Mouse (Mus musculus): ENCODE results near the gene Ksr1. TPM values are rescaled to one million over a fixed set of nuclear protein-coding genes. Genes with fewer than 3 reads are reported as not detected.
"Not testable (repeated sequence)": the region's sequence is repeated elsewhere in the genome, so short reads cannot be mapped to it uniquely, and the experiment has no call there.

Ksr1 gene
- polyA plus RNA-seq, 1 experiment, result 20.6 TPM

DNA sequence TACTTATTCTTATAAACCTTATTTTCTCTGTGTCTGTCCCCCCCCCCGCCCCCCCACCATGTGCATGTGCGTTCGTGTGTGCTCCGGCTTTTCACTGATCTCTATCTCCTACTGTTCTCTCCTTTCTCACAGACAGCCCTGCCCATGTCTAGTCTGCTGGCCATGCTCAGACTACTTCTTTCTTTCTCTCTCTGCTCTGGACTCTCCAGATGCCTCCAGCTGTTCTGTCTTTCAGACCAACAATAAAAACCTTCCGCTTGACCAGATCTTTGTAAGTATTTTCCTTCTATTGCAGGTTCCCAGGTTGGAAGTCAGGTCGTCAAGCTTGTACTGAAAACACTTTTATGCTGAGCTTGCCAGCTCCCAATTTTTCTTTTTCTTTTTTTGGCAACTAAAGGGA is 147.1 kb downstream of the Ksr1 start:
- Histone ChIP-seq H3K4me3 (no peak overlapping the region), H3K36me3 (ENCODE audit: control insufficient read depth, insufficient read depth) (no peaks in the 10 kb centered on the region), H3K79me2 (ENCODE audit: control insufficient read depth, insufficient read depth) (no peaks in the 10 kb centered on the region), H3ac (ENCODE audit: control insufficient read depth, insufficient read length) (no peak overlapping the region), H3K4me2 (ENCODE audit: low read depth) (no peak overlapping the region), H3K27me3 (ENCODE audit: control insufficient read depth, insufficient read depth, insufficient read length) (no peaks in the 10 kb centered on the region)
- no peak for TF ChIP-seq SRF (IDR thresholded peaks at IDR 0.05; ENCODE audit: control insufficient read depth, insufficient read length, low read depth)
- TF ChIP-seq CEBPB (IDR thresholded peaks at IDR 0.05; ENCODE audit: insufficient read depth, poor library complexity, severe bottlenecking), result no peak
- TF ChIP-seq USF1 (IDR thresholded peaks at IDR 0.05; ENCODE audit: low read depth), result no peak
- no peak for TF ChIP-seq POLR2A (IDR thresholded peaks at IDR 0.05; ENCODE audit: insufficient read length, low read depth)
- no peak for TF ChIP-seq MYOD1 (IDR thresholded peaks at IDR 0.05; ENCODE audit: control insufficient read depth in 1 of 3, insufficient read length in 2 of 3, low read depth in 2 of 3)
- no peak for TF ChIP-seq TCF12 (IDR thresholded peaks at IDR 0.05; ENCODE audit: insufficient read depth, poor library complexity, severe bottlenecking)
- no peak for TF ChIP-seq MYOG (IDR thresholded peaks at IDR 0.05; ENCODE audit: control insufficient read depth in 1 of 3, insufficient read depth in 1 of 3, insufficient read length in 2 of 3, low read depth in 2 of 3)
- no peak for TF ChIP-seq E2F4 (IDR thresholded peaks at IDR 0.05; ENCODE audit: insufficient read depth)

DNA sequence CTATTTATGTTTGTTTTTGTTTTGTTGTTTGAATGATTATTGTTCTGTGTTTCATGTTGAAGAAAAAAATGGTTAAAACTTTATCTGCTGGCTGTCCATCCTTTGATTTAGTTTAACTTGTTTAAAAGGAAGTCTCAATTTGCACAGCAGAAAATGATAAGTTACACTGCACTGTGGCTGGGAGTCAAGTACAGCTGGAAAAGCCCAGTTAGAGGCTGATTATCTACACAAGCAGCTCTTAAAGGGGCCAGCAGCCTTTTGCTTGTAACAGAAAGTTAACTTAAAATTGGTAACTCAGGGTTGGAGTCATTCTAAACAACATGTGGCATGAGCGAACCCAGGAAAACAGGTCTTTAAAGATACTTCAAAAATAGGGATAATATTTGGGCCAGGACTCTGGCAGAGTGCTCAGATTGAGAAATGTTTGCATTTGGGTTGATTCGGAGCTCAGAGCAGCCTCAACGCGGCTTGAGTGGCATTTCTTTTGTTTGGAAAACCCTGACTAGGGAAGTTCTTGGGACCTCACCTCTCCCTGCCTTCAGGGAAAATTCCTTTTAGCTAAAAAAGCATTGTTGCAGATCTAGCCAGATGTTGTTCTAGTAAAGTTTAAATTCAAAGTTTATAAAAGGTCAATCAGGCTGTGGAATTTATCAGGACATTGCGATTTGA is 155.2 kb downstream of the Ksr1 start:
- not testable (repeated sequence) for H3K36me3 ChIP-seq (ENCODE audit: control insufficient read depth, insufficient read depth)

GRCm38 (mm10) chr11:78990096-78990495 is 156.1 kb downstream of the Ksr1 start:
- Histone ChIP-seq H3K27me3 (ENCODE audit: control insufficient read depth, insufficient read depth, insufficient read length) (no peaks in the 10 kb centered on the region), H3ac (ENCODE audit: control insufficient read depth, insufficient read length) (no peak overlapping the region), H3K36me3 (ENCODE audit: control insufficient read depth, insufficient read depth) (no peaks in the 10 kb centered on the region), H3K4me3 (no peak overlapping the region), H3K4me2 (ENCODE audit: low read depth) (no peak overlapping the region), H3K79me2 (ENCODE audit: control insufficient read depth, insufficient read depth) (no peaks in the 10 kb centered on the region)
- TF ChIP-seq MYOG (IDR thresholded peaks at IDR 0.05; ENCODE audit: control insufficient read depth in 1 of 3, insufficient read depth in 1 of 3, insufficient read length in 2 of 3, low read depth in 2 of 3) (no peak), REST (IDR thresholded peaks at IDR 0.05; ENCODE audit: insufficient read depth, insufficient read length) (no peak), CEBPB (IDR thresholded peaks at IDR 0.05; ENCODE audit: insufficient read depth, poor library complexity, severe bottlenecking) (no peak), POLR2A (IDR thresholded peaks at IDR 0.05; ENCODE audit: insufficient read length, low read depth) (no peak), SRF (IDR thresholded peaks at IDR 0.05; ENCODE audit: control insufficient read depth, insufficient read length, low read depth) (no peak), POLR2AphosphoS2 (IDR thresholded peaks at IDR 0.05; ENCODE audit: insufficient read length, low read depth) (no peak), TCF3 (IDR thresholded peaks at IDR 0.05; ENCODE audit: insufficient read length, low read depth) (no peak), TCF12 (IDR thresholded peaks at IDR 0.05; ENCODE audit: insufficient read depth, poor library complexity, severe bottlenecking) (no peak), USF1 (IDR thresholded peaks at IDR 0.05; ENCODE audit: low read depth) (no peak), MYOD1 (IDR thresholded peaks at IDR 0.05; ENCODE audit: control insufficient read depth in 1 of 3, insufficient read length in 2 of 3, low read depth in 2 of 3) (no peak), E2F4 (IDR thresholded peaks at IDR 0.05; ENCODE audit: insufficient read depth) (no peak), MAX (IDR thresholded peaks at IDR 0.05; ENCODE audit: low read depth) (no peak)

More for the DNA sequence above, 155.2 kb downstream of the Ksr1 start:
- H3K79me2 ChIP-seq (ENCODE audit: control insufficient read depth, insufficient read depth); H3ac ChIP-seq (ENCODE audit: control insufficient read depth, insufficient read length); H3K27me3 ChIP-seq (ENCODE audit: control insufficient read depth, insufficient read depth, insufficient read length); H3K4me2 ChIP-seq (ENCODE audit: low read depth); H3K4me3 ChIP-seq: not testable (repeated sequence)

DNA sequence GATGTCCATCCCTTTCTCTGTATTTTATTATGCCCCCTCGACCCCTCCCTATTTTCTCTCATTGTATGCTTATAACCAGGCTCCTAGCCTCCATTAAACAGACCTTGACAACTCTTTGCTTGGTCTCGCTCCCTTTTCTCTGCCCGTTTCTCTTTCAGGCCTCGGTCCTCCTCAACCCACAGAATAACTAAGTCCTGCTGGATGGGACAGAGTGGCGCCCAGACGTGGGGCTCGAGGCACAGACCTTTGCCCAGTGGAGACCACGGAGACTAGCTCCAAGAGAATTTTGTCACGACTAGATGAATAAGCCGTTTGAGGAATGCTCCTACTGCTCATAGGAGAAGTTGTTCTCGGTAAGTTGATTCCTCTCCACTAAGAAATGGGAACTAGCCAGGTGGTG is 157.0 kb downstream of the Ksr1 start:
- not testable (repeated sequence) for H3K4me2 ChIP-seq (ENCODE audit: low read depth); H3K36me3 ChIP-seq (ENCODE audit: control insufficient read depth, insufficient read depth); H3K4me3 ChIP-seq; H3ac ChIP-seq (ENCODE audit: control insufficient read depth, insufficient read length); H3K79me2 ChIP-seq (ENCODE audit: control insufficient read depth, insufficient read depth); H3K27me3 ChIP-seq (ENCODE audit: control insufficient read depth, insufficient read depth, insufficient read length)

GRCm38 (mm10) chr11:78986311-78987002 is 159.8 kb downstream of the Ksr1 start:
- H3K36me3 ChIP-seq (ENCODE audit: control insufficient read depth, insufficient read depth), result no peaks in the 10 kb centered on the region
- H3K27me3 ChIP-seq (ENCODE audit: control insufficient read depth, insufficient read depth, insufficient read length), result no peaks in the 10 kb centered on the region
- no peak overlapping the region for H3K4me2 ChIP-seq (ENCODE audit: low read depth)
- H3K4me3 ChIP-seq, result no peak overlapping the region
- H3ac ChIP-seq (ENCODE audit: control insufficient read depth, insufficient read length), result no peak overlapping the region
- TF ChIP-seq SRF (IDR thresholded peaks at IDR 0.05; ENCODE audit: control insufficient read depth, insufficient read length, low read depth) (no peak), POLR2A (IDR thresholded peaks at IDR 0.05; ENCODE audit: insufficient read length, low read depth) (no peak), MYOG (IDR thresholded peaks at IDR 0.05; ENCODE audit: control insufficient read depth in 1 of 3, insufficient read depth in 1 of 3, insufficient read length in 2 of 3, low read depth in 2 of 3) (no peak), TCF3 (IDR thresholded peaks at IDR 0.05; ENCODE audit: insufficient read length, low read depth) (no peak), TCF12 (IDR thresholded peaks at IDR 0.05; ENCODE audit: insufficient read depth, poor library complexity, severe bottlenecking) (no peak), REST (IDR thresholded peaks at IDR 0.05; ENCODE audit: insufficient read depth, insufficient read length) (no peak), USF1 (IDR thresholded peaks at IDR 0.05; ENCODE audit: low read depth) (no peak), CEBPB (IDR thresholded peaks at IDR 0.05; ENCODE audit: insufficient read depth, poor library complexity, severe bottlenecking) (no peak), MYOD1 (IDR thresholded peaks at IDR 0.05; ENCODE audit: control insufficient read depth in 1 of 3, insufficient read length in 2 of 3, low read depth in 2 of 3) (no peak), E2F4 (IDR thresholded peaks at IDR 0.05; ENCODE audit: insufficient read depth) (no peak), MAX (IDR thresholded peaks at IDR 0.05; ENCODE audit: low read depth) (no peak), POLR2AphosphoS2 (IDR thresholded peaks at IDR 0.05; ENCODE audit: insufficient read length, low read depth) (no peak)
- no peaks in the 10 kb centered on the region for H3K79me2 ChIP-seq (ENCODE audit: control insufficient read depth, insufficient read depth)
